Mouse (Mus musculus) bone marrow, adult 2 months (tissue): ENCODE data around the gene Myl3.

Experiments used
- CTCF ChIP-seq: fragments of 200-500 bp; IDR thresholded peaks from 2 replicates; pipeline ENCODE4 v1.5.1; 2011; ENCODE audit warnings: low read length, control low read depth; ENCODE audit not compliant: control insufficient read depth, insufficient read depth
- POLR2A ChIP-seq: fragments of 200-500 bp; IDR thresholded peaks from 2 replicates; pipeline ENCODE4 v1.6.1; 2011; ENCODE audit warnings: low read depth, mild to moderate bottlenecking, control low read depth, low read length, borderline replicate concordance; ENCODE audit not compliant: control insufficient read depth

- no peak for TF ChIP-seq CTCF
- no peak for TF ChIP-seq POLR2A
These were observed 26.2 kb upstream of the Myl3 start for GRCm38 (mm10) chr9:110715426-110715825.
